Mouse (Mus musculus): ENCODE measurements at regions not wholly inside any gene's neighbourhood (a gene's known extent, or its start where the extent isn't known, plus 50 kb on each side); places are given as distances from the start of the nearest gene placed in this dataset.

GRCm38 (mm10) chr19:21119477-21119876 is 152.6 kb upstream of the Zfand5 start:
- Histone ChIP-seq H3K4me2 (no peak overlapping the region), H3K4me3 (no peak overlapping the region), H3K36me3 (no peaks in the 10 kb centered on the region), H3K4me1 (replicated peaks) (no peaks in the 10 kb centered on the region), H3K9ac (no peak overlapping the region), H3K9me3 (replicated peaks) (no peaks in the 10 kb centered on the region), H3K27ac (no peak overlapping the region), H3K27me3 (no peaks in the 10 kb centered on the region)
- 53% methylated on average over 6 of the region's 6 CpGs for WGBS
- ATAC-seq (replicated peaks; ENCODE audit: insufficient number of reproducible peaks, insufficient read depth, low FRiP score, low read depth), result no peak

DNA sequence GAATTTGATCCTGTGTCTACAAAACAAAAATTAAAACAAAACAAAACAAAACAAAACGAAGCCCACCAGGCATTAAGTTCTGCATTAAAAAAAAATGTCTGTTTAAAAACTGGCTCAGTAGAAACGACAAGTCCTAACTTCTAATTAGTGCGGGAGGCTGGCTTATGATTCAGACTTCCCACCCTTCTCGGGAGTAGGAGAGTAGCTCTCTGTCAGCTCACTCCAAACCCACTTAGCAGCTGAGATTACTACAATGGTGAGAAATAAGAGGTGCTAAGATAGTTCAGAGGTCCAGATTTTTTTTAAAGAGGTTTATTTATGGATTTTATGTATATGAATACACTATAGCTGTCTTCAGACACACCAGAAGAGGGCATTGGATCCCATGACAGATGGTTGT is 153.3 kb upstream of the Zfand5 start:
- H3K4me1 ChIP-seq (replicated peaks), result no peaks in the 10 kb centered on the region
- 59% methylated on average over 4 of the region's 4 CpGs for WGBS
- ATAC-seq (replicated peaks; ENCODE audit: insufficient number of reproducible peaks, insufficient read depth, low FRiP score, low read depth), result no peak

GRCm38 (mm10) chr19:21115693-21116092 is 156.4 kb upstream of the Zfand5 start:
- no peak overlapping the region for H3K9ac ChIP-seq
- no peaks in the 10 kb centered on the region for H3K9me3 ChIP-seq (replicated peaks)
- ATAC-seq (replicated peaks; ENCODE audit: insufficient number of reproducible peaks, insufficient read depth, low FRiP score, low read depth), result no peak
- no peak overlapping the region for H3K4me3 ChIP-seq
- no peaks in the 10 kb centered on the region for H3K4me1 ChIP-seq (replicated peaks)
- H3K4me2 ChIP-seq, result no peak overlapping the region
- 83% methylated on average over 2 of the region's 2 CpGs for WGBS
- no peaks in the 10 kb centered on the region for H3K36me3 ChIP-seq
- H3K27ac ChIP-seq, result no peak overlapping the region
- no peaks in the 10 kb centered on the region for H3K27me3 ChIP-seq

More for the DNA sequence above, 153.3 kb upstream of the Zfand5 start:
- Histone ChIP-seq H3K4me3 (no peak overlapping the region), H3K4me2 (no peak overlapping the region), H3K27ac (no peak overlapping the region), H3K9ac (no peak overlapping the region), H3K27me3 (no peaks in the 10 kb centered on the region), H3K9me3 (replicated peaks) (no peaks in the 10 kb centered on the region), H3K36me3 (no peaks in the 10 kb centered on the region)

DNA sequence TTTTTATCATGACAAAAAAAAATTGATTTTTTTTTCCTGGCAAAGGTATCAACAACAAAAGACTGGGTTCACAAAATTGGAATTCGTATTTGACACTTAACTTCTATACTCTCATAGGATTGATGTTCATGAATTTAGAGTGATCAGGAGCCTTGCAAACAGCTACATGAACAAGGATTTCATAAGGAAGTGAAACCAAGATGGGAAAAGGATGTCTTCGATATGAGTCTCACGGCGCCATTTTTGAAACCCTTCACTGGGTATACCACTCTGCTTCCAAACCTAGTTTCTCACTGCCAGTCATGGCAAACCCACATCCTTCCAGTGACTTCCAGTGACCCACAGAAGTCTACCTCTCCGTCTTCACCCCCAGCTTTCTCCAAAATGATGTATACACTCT is 157.8 kb upstream of the Tmc1 start:
- Histone ChIP-seq H3K4me3 (no peak overlapping the region), H3K9me3 (replicated peaks) (no peaks in the 10 kb centered on the region), H3K27me3 (no peaks in the 10 kb centered on the region), H3K9ac (no peak overlapping the region), H3K36me3 (no peaks in the 10 kb centered on the region), H3K27ac (no peak overlapping the region), H3K4me1 (replicated peaks) (0 out of 2 replicates have a peak, but pooled peaks cover 2% of the 10 kb centered on the region), H3K4me2 (no peak overlapping the region)
- WGBS, result 85% methylated on average over 5 of the region's 5 CpGs
- no peak for ATAC-seq (replicated peaks; ENCODE audit: insufficient number of reproducible peaks, insufficient read depth, low FRiP score, low read depth)

GRCm38 (mm10) chr19:21108311-21108710 is 154.3 kb upstream of the Tmc1 start:
- H3K9ac ChIP-seq, result no peak overlapping the region
- no peaks in the 10 kb centered on the region for H3K9me3 ChIP-seq (replicated peaks)
- H3K27me3 ChIP-seq, result no peaks in the 10 kb centered on the region
- no peak overlapping the region for H3K27ac ChIP-seq
- 60% methylated on average over 2 of the region's 2 CpGs for WGBS
- H3K4me1 ChIP-seq (replicated peaks), result 0 out of 2 replicates have a peak, but pooled peaks cover 2% of the 10 kb centered on the region
- ATAC-seq (replicated peaks; ENCODE audit: insufficient number of reproducible peaks, insufficient read depth, low FRiP score, low read depth), result no peak; the same call in 1 of the 2 replicates
- H3K4me3 ChIP-seq, result no peak overlapping the region
- H3K4me2 ChIP-seq, result no peak overlapping the region
- no peaks in the 10 kb centered on the region for H3K36me3 ChIP-seq

DNA sequence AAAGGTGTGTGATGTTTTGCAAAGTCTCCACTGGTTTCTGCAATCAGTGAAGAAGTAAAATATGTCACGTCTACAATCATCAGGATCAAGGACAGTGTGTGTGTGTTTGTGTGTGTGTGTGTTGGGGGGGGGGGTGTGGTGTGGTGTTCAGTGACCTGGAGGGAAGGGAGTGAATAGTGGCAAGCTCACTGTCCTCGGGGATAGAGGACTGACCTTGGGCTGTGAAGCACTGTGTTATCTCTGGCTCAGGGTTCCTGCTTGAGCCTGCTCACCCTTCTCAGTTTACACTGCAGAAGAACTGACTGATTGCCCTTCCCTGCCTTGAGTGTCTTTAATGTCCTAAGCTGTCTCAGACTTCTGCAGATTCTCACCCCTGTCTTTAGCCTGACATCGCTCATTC is 153.7 kb upstream of the Tmc1 start:
- Histone ChIP-seq H3K27me3 (no peaks in the 10 kb centered on the region), H3K4me2 (no peak overlapping the region), H3K9ac (no peak overlapping the region), H3K9me3 (replicated peaks) (no peaks in the 10 kb centered on the region), H3K27ac (no peak overlapping the region), H3K4me3 (no peak overlapping the region), H3K4me1 (replicated peaks) (0 out of 2 replicates have a peak, but pooled peaks cover 2% of the 10 kb centered on the region), H3K36me3 (no peaks in the 10 kb centered on the region)
- 49% methylated on average over 3 of the region's 3 CpGs for WGBS
- ATAC-seq (replicated peaks; ENCODE audit: insufficient number of reproducible peaks, insufficient read depth, low FRiP score, low read depth), result no peak; the same call in 1 of the 2 replicates

- no peaks in the 10 kb centered on the region for H3K9me3 ChIP-seq (replicated peaks)
- no peak overlapping the region for H3K27ac ChIP-seq
- no peak overlapping the region for H3K4me2 ChIP-seq
- H3K36me3 ChIP-seq, result no peaks in the 10 kb centered on the region
- H3K27me3 ChIP-seq, result no peaks in the 10 kb centered on the region
- 0 out of 2 replicates have a peak, but pooled peaks cover 2% of the 10 kb centered on the region for H3K4me1 ChIP-seq (replicated peaks)
- no peak overlapping the region for H3K4me3 ChIP-seq
- no peak for ATAC-seq (replicated peaks; ENCODE audit: insufficient number of reproducible peaks, insufficient read depth, low FRiP score, low read depth)
- H3K9ac ChIP-seq, result no peak overlapping the region
- WGBS, result 84% methylated on average over 4 of the region's 4 CpGs
Observed at GRCm38 (mm10) chr19:21107275-21107674, 153.3 kb upstream of the Tmc1 start.

- WGBS, result 81% methylated on average over 10 of the region's 10 CpGs
- Histone ChIP-seq H3K4me1 (replicated peaks) (0 out of 2 replicates have a peak, but pooled peaks cover 2% of the 10 kb centered on the region), H3K4me3 (no peak overlapping the region), H3K9me3 (replicated peaks) (no peaks in the 10 kb centered on the region), H3K27ac (no peak overlapping the region), H3K36me3 (no peaks in the 10 kb centered on the region), H3K4me2 (no peak overlapping the region), H3K9ac (no peak overlapping the region), H3K27me3 (no peaks in the 10 kb centered on the region)
- no peak for ATAC-seq (replicated peaks; ENCODE audit: insufficient number of reproducible peaks, insufficient read depth, low FRiP score, low read depth)
Observed at GRCm38 (mm10) chr19:21106766-21107165, 152.8 kb upstream of the Tmc1 start.

DNA sequence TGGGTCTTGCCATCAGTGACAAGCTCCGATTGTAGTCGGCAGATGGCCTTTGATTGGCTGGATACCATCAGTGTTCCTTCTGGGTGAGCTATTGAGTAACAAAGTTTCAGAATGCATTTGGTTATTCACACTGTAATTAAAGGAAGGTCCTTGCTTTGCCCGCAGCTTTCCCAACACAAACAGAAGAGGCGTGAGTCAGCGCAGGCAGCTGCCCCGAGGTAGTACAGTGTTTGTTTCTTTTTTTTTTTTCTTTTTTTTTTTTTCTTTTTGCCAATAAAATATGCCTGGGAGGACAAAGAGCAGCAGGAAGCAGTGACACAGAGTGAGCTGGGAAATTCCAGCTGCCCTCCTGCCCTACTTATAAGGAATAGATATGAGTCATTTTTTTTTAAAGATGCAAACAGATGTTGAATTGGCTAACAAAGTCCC is 152.3 kb upstream of the Tmc1 start:
- no peak for ATAC-seq (replicated peaks; ENCODE audit: insufficient number of reproducible peaks, insufficient read depth, low FRiP score, low read depth)
- no peak overlapping the region for H3K9ac ChIP-seq
- H3K9me3 ChIP-seq (replicated peaks), result no peaks in the 10 kb centered on the region
- no peaks in the 10 kb centered on the region for H3K27me3 ChIP-seq
- no peak overlapping the region for H3K4me3 ChIP-seq
- H3K36me3 ChIP-seq, result no peaks in the 10 kb centered on the region
- 58% methylated on average over 6 of the region's 6 CpGs for WGBS
- H3K4me1 ChIP-seq (replicated peaks), result 0 out of 2 replicates have a peak, but pooled peaks cover 2% of the 10 kb centered on the region
- no peak overlapping the region for H3K4me2 ChIP-seq
- H3K27ac ChIP-seq, result no peak overlapping the region

DNA sequence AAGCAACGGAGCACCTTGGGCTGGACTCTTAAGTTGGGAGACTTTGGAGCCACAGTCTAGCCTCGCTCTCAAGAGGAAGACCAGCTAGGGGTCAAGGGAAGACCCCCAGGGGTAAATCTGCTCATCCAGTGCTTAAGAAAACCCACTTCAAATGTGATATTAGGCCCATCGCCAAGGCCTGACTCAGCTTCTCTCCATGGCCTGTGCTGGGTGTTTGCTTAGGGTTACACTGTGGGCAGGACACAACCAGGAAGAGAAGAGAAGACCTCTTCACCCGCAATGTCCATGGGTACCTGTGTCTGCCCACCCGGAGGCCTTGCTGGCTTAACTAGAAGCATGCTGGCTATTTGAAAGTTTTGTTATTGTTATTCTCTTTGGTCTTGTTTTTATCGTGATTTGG is 151.0 kb upstream of the Tmc1 start:
- H3K9me3 ChIP-seq (replicated peaks), result no peaks in the 10 kb centered on the region
- H3K27me3 ChIP-seq, result no peaks in the 10 kb centered on the region
- H3K4me2 ChIP-seq, result no peak overlapping the region
- H3K36me3 ChIP-seq, result no peaks in the 10 kb centered on the region
- no peak overlapping the region for H3K4me3 ChIP-seq
- H3K27ac ChIP-seq, result no peak overlapping the region
- WGBS, result 84% methylated on average over 6 of the region's 6 CpGs
- H3K4me1 ChIP-seq (replicated peaks), result 0 out of 2 replicates have a peak, but pooled peaks cover 2% of the 10 kb centered on the region
- no peak overlapping the region for H3K9ac ChIP-seq
- ATAC-seq (replicated peaks; ENCODE audit: insufficient number of reproducible peaks, insufficient read depth, low FRiP score, low read depth), result no peak

DNA sequence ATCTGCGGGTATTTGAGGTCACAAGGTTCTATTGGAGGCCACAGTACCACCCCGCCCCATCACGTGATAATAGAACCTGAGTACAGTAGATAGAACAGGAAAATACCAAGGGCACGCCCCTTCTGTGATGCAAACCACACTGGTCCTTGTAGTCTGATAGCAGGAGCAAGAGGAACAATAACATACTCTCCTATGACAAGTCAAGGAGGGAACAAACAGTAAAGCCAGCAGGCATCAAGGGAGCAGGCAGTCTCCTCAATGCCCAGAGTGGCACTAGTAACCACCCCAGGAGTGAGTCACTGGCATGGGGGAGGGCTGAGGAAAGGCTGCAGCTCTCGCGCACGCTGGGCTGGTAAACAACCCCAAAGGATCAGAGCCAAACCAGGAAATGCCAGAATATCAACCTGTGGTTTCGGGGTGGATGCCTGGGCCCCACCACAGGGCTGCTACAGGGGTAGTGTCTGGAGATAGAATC is 150.5 kb upstream of the Tmc1 start:
- Histone ChIP-seq H3K9ac (no peak overlapping the region), H3K4me3 (no peak overlapping the region), H3K27me3 (no peaks in the 10 kb centered on the region), H3K4me1 (replicated peaks) (0 out of 2 replicates have a peak, but pooled peaks cover 2% of the 10 kb centered on the region), H3K4me2 (no peak overlapping the region), H3K27ac (no peak overlapping the region), H3K9me3 (replicated peaks) (no peaks in the 10 kb centered on the region), H3K36me3 (no peaks in the 10 kb centered on the region)
- 66% methylated on average over 8 of the region's 8 CpGs for WGBS
- no peak for ATAC-seq (replicated peaks; ENCODE audit: insufficient number of reproducible peaks, insufficient read depth, low FRiP score, low read depth)

- no peak overlapping the region for H3K4me2 ChIP-seq
- H3K36me3 ChIP-seq, result no peaks in the 10 kb centered on the region
- H3K9ac ChIP-seq, result no peak overlapping the region
- H3K27me3 ChIP-seq, result no peaks in the 10 kb centered on the region
- ATAC-seq (replicated peaks; ENCODE audit: insufficient number of reproducible peaks, insufficient read depth, low FRiP score, low read depth), result no peak
- H3K27ac ChIP-seq, result no peak overlapping the region
- H3K9me3 ChIP-seq (replicated peaks), result no peaks in the 10 kb centered on the region
- H3K4me1 ChIP-seq (replicated peaks), result no peaks in the 10 kb centered on the region
- 72% methylated on average over 7 of the region's 7 CpGs for whole genome bisulfite sequencing
- H3K4me3 ChIP-seq, result no peak overlapping the region
Observed at GRCm38 (mm10) chr19:21077771-21078548, 124.0 kb upstream of the Tmc1 start.

All from heart, embryonic 15.5 days (tissue).